Mouse (Mus musculus): ENCODE results near the gene Olfr223. TPM values are rescaled to one million over a fixed set of nuclear protein-coding genes. Genes with fewer than 3 reads are reported as not detected.
"Not testable (repeated sequence)": the region's sequence is repeated elsewhere in the genome, so short reads cannot be mapped to it uniquely, and the experiment has no call there.

Gene Olfr223
- total and polyA plus RNA-seq, 3 experiments = not detected

- TF ChIP-seq MEF2A (IDR thresholded peaks at IDR 0.05; ENCODE audit: extremely low read depth, insufficient replicate concordance, low read depth, low read length, poor library complexity, severe bottlenecking) = no peak
- TF ChIP-seq ZC3H11A (IDR thresholded peaks at IDR 0.05; ENCODE audit: low read depth, low read length) = peak; percentile 98
- no peak for TF ChIP-seq NRF1 (IDR thresholded peaks at IDR 0.05; ENCODE audit: insufficient read depth, low read depth, low read length, poor library complexity, severe bottlenecking)
- peak; percentile 32; the same call in 1 of the 2 replicates for TF ChIP-seq USF1 (IDR thresholded peaks at IDR 0.05; ENCODE audit: low read depth, low read length)
- TF ChIP-seq RCOR1 (IDR thresholded peaks at IDR 0.05; ENCODE audit: low read depth, low read length) = peak; percentile 36; the same call in 1 of the 2 replicates
- TF ChIP-seq MYC (IDR thresholded peaks at IDR 0.05; ENCODE audit: low read depth, low read length) = peak; percentile 97
- TF ChIP-seq SIN3A (IDR thresholded peaks at IDR 0.05; ENCODE audit: low read length) = peak; percentile 88; the same call in 1 of the 2 replicates
- TF ChIP-seq TCF12 (IDR thresholded peaks at IDR 0.05; ENCODE audit: low read depth, low read length) = no peak
- no peak for TF ChIP-seq CHD1 (IDR thresholded peaks at IDR 0.05; ENCODE audit: low read depth, low read length)
- peak; percentile 96 for TF ChIP-seq RAD21 (IDR thresholded peaks at IDR 0.05; ENCODE audit: low read depth, low read length)
- peak; percentile 72 for TF ChIP-seq GATA1 (IDR thresholded peaks at IDR 0.05; ENCODE audit: low read depth, low read length)
- no peak for TF ChIP-seq UBTF (IDR thresholded peaks at IDR 0.05; ENCODE audit: borderline replicate concordance, insufficient read depth, low read depth, low read length)
- TF ChIP-seq CHD2 (IDR thresholded peaks at IDR 0.05; ENCODE audit: low read length) = no peak
- no peak for TF ChIP-seq TAL1 (IDR thresholded peaks at IDR 0.05; ENCODE audit: low read length)
- TF ChIP-seq SMC3 (IDR thresholded peaks at IDR 0.05; ENCODE audit: low read depth, low read length) = peak; percentile 97
- TF ChIP-seq CTCF (IDR thresholded peaks at IDR 0.05 in 2 of 3, conservative IDR thresholded peaks at IDR 0.05 in 1 of 3; ENCODE audit: control insufficient read depth in 1 of 3, insufficient read depth in 1 of 3, low read depth in 2 of 3, low read length in 3 of 3, poor library complexity in 1 of 3, severe bottlenecking in 1 of 3) = peak; percentile 84 to 96 (median 90)
- no peak for TF ChIP-seq MAFK (IDR thresholded peaks at IDR 0.05; ENCODE audit: borderline replicate concordance, low read depth, low read length)
Observed at GRCm38 (mm10) chr11:59624017-59624630, 31.0 kb upstream of the Olfr223 start (continued).

DNA sequence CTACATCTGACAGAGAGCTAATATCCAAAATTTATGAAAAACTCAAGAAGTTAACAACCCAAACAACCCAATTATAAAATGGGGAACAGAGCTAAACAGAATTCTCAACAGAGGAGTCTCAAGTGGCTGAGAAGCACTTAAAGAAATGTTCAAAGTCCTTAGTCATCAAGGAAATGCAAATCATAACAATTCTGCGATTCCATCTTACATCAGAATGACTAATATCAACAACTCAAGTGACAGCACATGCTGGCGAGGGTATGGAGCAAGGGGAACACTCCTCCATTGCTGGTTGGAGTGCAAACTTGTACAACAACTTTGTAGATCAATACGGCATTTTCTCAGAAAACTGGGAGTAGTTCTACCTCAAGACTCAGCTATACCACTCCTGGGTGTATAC, 29.1 kb upstream of the Olfr223 start:
- no peak for DNase-seq (ENCODE audit: low read depth, low spot score)
- Histone ChIP-seq H3K4me1 (ENCODE audit: control insufficient read depth in 1 of 2, insufficient read depth in 2 of 2, low read length in 2 of 2) (peaks cover 0 to 2% of the 10 kb centered on the region in 2 experiments; a peak in 1 of 4 replicates), H3K27ac (ENCODE audit: control insufficient read depth, low read depth, low read length) (no peak overlapping the region), H3K79me2 (ENCODE audit: control insufficient read depth, insufficient read depth, low read length, poor library complexity) (no peaks in the 10 kb centered on the region), H3K36me3 (ENCODE audit: control insufficient read depth in 1 of 2, insufficient read depth in 2 of 2, low read length in 2 of 2) (no peaks in the 10 kb centered on the region; a peak in 1 of 4 replicates), H3K9ac (ENCODE audit: control insufficient read depth, low read depth, low read length, poor library complexity, severe bottlenecking) (no peak overlapping the region), H3K4me3 (ENCODE audit: control insufficient read depth in 1 of 2, insufficient read depth in 1 of 2, low read depth in 2 of 2, low read length in 2 of 2) (no peak overlapping the region), H3K27me3 (ENCODE audit: control insufficient read depth in 1 of 2, insufficient read depth in 2 of 2, low read length in 2 of 2) (peaks cover 4 to 13% of the 10 kb centered on the region in 2 experiments; a peak in 3 of 4 replicates), H3K9me3 (replicated peaks; ENCODE audit: insufficient read depth, low read length) (no peaks in the 10 kb centered on the region)
- TF ChIP-seq USF2 (IDR thresholded peaks at IDR 0.05; ENCODE audit: borderline replicate concordance in 1 of 2, insufficient read depth in 1 of 2, low read depth in 1 of 2, low read length in 2 of 2) = no peak
- TF ChIP-seq GABPA (IDR thresholded peaks at IDR 0.05; ENCODE audit: low read depth, low read length) = no peak
- no peak for TF ChIP-seq MAFK (IDR thresholded peaks at IDR 0.05; ENCODE audit: borderline replicate concordance, low read depth, low read length)
- TF ChIP-seq NRF1 (IDR thresholded peaks at IDR 0.05; ENCODE audit: insufficient read depth, low read depth, low read length, poor library complexity, severe bottlenecking) = no peak
- TF ChIP-seq SIN3A (IDR thresholded peaks at IDR 0.05; ENCODE audit: low read length) = no peak
- TF ChIP-seq TBP (IDR thresholded peaks at IDR 0.05; ENCODE audit: low read depth, low read length) = no peak
- TF ChIP-seq ZC3H11A (IDR thresholded peaks at IDR 0.05; ENCODE audit: low read depth, low read length) = no peak
- no peak for TF ChIP-seq CHD1 (IDR thresholded peaks at IDR 0.05; ENCODE audit: low read depth, low read length)
- no peak for TF ChIP-seq TCF12 (IDR thresholded peaks at IDR 0.05; ENCODE audit: low read depth, low read length)
- no peak for TF ChIP-seq POLR2A (IDR thresholded peaks at IDR 0.05; ENCODE audit: control insufficient read depth in 1 of 2, insufficient read depth in 1 of 2, low read depth in 1 of 2, low read length in 2 of 2, poor library complexity in 1 of 2)
- no peak for TF ChIP-seq EP300 (IDR thresholded peaks at IDR 0.05; ENCODE audit: low read depth in 1 of 2, low read length in 2 of 2)
- no peak for TF ChIP-seq MYC (IDR thresholded peaks at IDR 0.05; ENCODE audit: low read depth, low read length)
- TF ChIP-seq MEF2A (IDR thresholded peaks at IDR 0.05; ENCODE audit: extremely low read depth, insufficient replicate concordance, low read depth, low read length, poor library complexity, severe bottlenecking) = no peak
- no peak for TF ChIP-seq POLR2AphosphoS2 (IDR thresholded peaks at IDR 0.05; ENCODE audit: low read length)
- no peak for TF ChIP-seq USF1 (IDR thresholded peaks at IDR 0.05; ENCODE audit: low read depth, low read length)
- TF ChIP-seq KAT2A (conservative IDR thresholded peaks at IDR 0.05; ENCODE audit: low read depth, low read length) = no peak
- TF ChIP-seq MAX (IDR thresholded peaks at IDR 0.05; ENCODE audit: low read length) = no peak

DNA sequence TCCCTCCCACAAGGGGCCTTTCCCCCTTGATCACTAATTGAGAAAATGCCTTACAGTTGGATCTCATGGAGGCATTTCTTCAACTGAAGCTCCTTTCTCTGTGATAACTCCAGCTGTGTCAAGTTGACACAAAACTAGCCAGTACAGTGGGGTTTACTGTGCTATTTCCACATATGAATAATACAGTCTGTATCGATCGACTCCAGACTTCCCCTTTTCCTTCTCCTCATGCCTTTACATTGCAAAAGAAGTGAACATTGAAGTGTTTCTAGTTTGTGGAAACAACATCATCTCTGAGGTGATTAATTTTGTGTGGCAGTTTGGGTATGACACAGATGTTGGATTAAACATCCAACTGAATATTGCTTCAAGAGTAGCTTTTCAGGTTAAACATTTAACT, 23.9 kb upstream of the Olfr223 start:
- H3K36me3 ChIP-seq (ENCODE audit: control insufficient read depth in 1 of 2, insufficient read depth in 2 of 2, low read length in 2 of 2); H3K4me3 ChIP-seq (ENCODE audit: control insufficient read depth in 1 of 2, insufficient read depth in 1 of 2, low read depth in 2 of 2, low read length in 2 of 2); H3K9ac ChIP-seq (ENCODE audit: control insufficient read depth, low read depth, low read length, poor library complexity, severe bottlenecking); H3K27ac ChIP-seq (ENCODE audit: control insufficient read depth, low read depth, low read length); H3K9me3 ChIP-seq (replicated peaks; ENCODE audit: insufficient read depth, low read length); H3K4me1 ChIP-seq (ENCODE audit: control insufficient read depth in 1 of 2, insufficient read depth in 2 of 2, low read length in 2 of 2); H3K79me2 ChIP-seq (ENCODE audit: control insufficient read depth, insufficient read depth, low read length, poor library complexity): not testable (repeated sequence)
- H3K27me3 ChIP-seq (ENCODE audit: control insufficient read depth in 1 of 2, insufficient read depth in 2 of 2, low read length in 2 of 2) = peaks cover 11 to 20% of the 10 kb centered on the region in 2 experiments
- DNase-seq (ENCODE audit: low read depth, low spot score) = peak; percentile 47

Data from MEL (cell line).